Mouse (Mus musculus): Measurements from ENCODE around the gene C1qtnf4. TPM values are rescaled to one million over a fixed set of nuclear protein-coding genes. Genes with fewer than 3 reads are reported as not detected.

The C1qtnf4 gene
- 7.0 and 7.8 TPM in 2 replicates for polyA plus RNA-seq (2015; fragmentation: Nextera tagmentation; extraction: Ambion mirVana)

GRCm38 (mm10) chr2:90885218-90886041, at the start of gene C1qtnf4:
TSS of gene C1qtnf4 (plus strand) at chr2:90885860.

DNA sequence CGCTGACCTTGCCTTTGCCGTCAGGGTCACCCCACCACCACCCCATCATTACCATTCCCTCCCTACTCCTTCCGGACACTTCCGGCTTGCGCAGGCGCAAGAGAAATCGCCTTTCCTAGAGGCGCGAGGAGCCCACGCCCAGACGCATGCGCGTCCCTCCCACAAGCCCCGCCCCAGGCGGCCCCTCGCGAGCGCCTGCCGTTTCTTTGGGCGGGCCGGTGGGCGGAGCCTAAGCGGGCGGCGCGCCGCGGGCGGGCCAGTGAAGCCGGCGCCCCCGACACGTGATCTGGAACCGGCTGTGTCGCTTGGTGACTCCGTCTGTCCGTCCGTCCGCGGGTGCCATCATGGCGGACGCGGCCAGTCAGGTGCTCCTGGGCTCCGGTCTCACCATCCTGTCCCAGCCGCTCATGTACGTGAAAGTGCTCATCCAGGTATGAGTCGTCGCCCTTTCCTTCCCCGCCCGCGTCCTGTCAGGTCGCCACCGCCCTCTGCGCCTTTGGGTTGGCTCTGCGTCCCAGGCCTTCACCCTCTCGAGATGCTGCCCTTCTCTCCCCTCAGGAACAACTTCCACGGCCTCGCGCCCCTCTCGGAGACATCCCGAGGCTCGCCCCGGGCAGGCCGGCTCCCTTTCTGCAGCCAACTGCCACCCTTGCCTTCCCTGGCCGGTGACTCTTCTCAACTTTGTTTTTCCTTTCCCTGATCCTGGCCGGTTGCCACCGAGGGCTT, 38.5 kb upstream of the C1qtnf4 start, which contains the start of gene Mtch2:
Mtch2 (plus strand) TSS at position 201 of the 726 bp plus-strand sequence.

GRCm38 (mm10) chr2:90904076-90904855, 18.6 kb downstream of the C1qtnf4 start, which contains the start of the genes Kbtbd4 and Ndufs3:
TSS of gene Kbtbd4 (plus strand) at chr2:90904740.
TSS of gene Ndufs3 (minus strand) at chr2:90904827.

Other genes with a start within 250 kb of the C1qtnf4 start
- 25.4 and 27.9 TPM in 2 replicates for gene Nup160, start 208.6 kb upstream of the C1qtnf4 start, polyA plus RNA-seq (2015; fragmentation: Nextera tagmentation; extraction: Ambion mirVana)
- gene Fnbp4, start 140.5 kb upstream of the C1qtnf4 start, polyA plus RNA-seq (2015; fragmentation: Nextera tagmentation; extraction: Ambion mirVana) = 48.6 and 57.7 TPM in 2 replicates
- gene Agbl2, start 103.1 kb upstream of the C1qtnf4 start, polyA plus RNA-seq (2015; fragmentation: Nextera tagmentation; extraction: Ambion mirVana) = 0.06 and 0.17 TPM in 2 replicates
- 104 and 106 TPM in 2 replicates for gene Mtch2, start 38.7 kb upstream of the C1qtnf4 start, polyA plus RNA-seq (2015; fragmentation: Nextera tagmentation; extraction: Ambion mirVana)
- gene Kbtbd4, start 18.9 kb downstream of the C1qtnf4 start, polyA plus RNA-seq (2015; fragmentation: Nextera tagmentation; extraction: Ambion mirVana) = 15.1 and 15.7 TPM in 2 replicates
- gene Ndufs3, start 19.0 kb downstream of the C1qtnf4 start, polyA plus RNA-seq (2015; fragmentation: Nextera tagmentation; extraction: Ambion mirVana) = 125 and 134 TPM in 2 replicates
- gene Celf1, start 54.5 kb downstream of the C1qtnf4 start, polyA plus RNA-seq (2015; fragmentation: Nextera tagmentation; extraction: Ambion mirVana) = 42.9 and 43.4 TPM in 2 replicates
- 1.6 and 2.7 TPM in 2 replicates for gene Rapsn, start 149.8 kb downstream of the C1qtnf4 start, polyA plus RNA-seq (2015; fragmentation: Nextera tagmentation; extraction: Ambion mirVana)
- 160 and 174 TPM in 2 replicates for gene Psmc3, start 168.1 kb downstream of the C1qtnf4 start, polyA plus RNA-seq (2015; fragmentation: Nextera tagmentation; extraction: Ambion mirVana)
- 13.6 and 16.0 TPM in 2 replicates for gene Slc39a13, start 184.6 kb downstream of the C1qtnf4 start, polyA plus RNA-seq (2015; fragmentation: Nextera tagmentation; extraction: Ambion mirVana)
- gene Spi1, start 196.5 kb downstream of the C1qtnf4 start, polyA plus RNA-seq (2015; fragmentation: Nextera tagmentation; extraction: Ambion mirVana) = 48.0 and 65.8 TPM in 2 replicates
- gene Mybpc3, start 232.3 kb downstream of the C1qtnf4 start, polyA plus RNA-seq (2015; fragmentation: Nextera tagmentation; extraction: Ambion mirVana) = 0.08 and 0.12 TPM in 2 replicates

Data from spleen, postnatal 0 days (tissue).